Mouse (Mus musculus) granulocyte monocyte progenitor cell, adult 5-6 weeks (primary cell): ENCODE measurements around the gene Rtraf. TPM values are rescaled to one million over a fixed set of nuclear protein-coding genes. Genes with fewer than 3 reads are reported as not detected.
"Not testable (repeated sequence)": the region's sequence is repeated elsewhere in the genome, so short reads cannot be mapped to it uniquely, and the experiment has no call there.

Source experiments
- ATAC-seq: replicated peaks from 2 replicates; pipeline ENCODE4 v1.8.0; 2016; ENCODE audit warnings: mild to moderate bottlenecking, moderate TSS enrichment, inconsistent platforms; ENCODE audit not compliant: poor library complexity, severe bottlenecking
- total RNA-seq, 2 experiments: library from RNA; stranded (forward) in 1 of 2; stranded (reverse) in 1 of 2; fragments of 200-712, 200-1000 nt in 1 of 2; fragments of >200 nt in 1 of 2; fragmentation: Nextera tagmentation in 1 of 2; gene quantifications; 2 replicates each; pipeline ENCODE4 v1.2.3; 2014 to 2017

Rtraf gene
- total RNA-seq (2014; fragmentation: Nextera tagmentation) = 142 and 146 TPM in 2 replicates
- total RNA-seq (2017) = 162 and 169 TPM in 2 replicates

DNA sequence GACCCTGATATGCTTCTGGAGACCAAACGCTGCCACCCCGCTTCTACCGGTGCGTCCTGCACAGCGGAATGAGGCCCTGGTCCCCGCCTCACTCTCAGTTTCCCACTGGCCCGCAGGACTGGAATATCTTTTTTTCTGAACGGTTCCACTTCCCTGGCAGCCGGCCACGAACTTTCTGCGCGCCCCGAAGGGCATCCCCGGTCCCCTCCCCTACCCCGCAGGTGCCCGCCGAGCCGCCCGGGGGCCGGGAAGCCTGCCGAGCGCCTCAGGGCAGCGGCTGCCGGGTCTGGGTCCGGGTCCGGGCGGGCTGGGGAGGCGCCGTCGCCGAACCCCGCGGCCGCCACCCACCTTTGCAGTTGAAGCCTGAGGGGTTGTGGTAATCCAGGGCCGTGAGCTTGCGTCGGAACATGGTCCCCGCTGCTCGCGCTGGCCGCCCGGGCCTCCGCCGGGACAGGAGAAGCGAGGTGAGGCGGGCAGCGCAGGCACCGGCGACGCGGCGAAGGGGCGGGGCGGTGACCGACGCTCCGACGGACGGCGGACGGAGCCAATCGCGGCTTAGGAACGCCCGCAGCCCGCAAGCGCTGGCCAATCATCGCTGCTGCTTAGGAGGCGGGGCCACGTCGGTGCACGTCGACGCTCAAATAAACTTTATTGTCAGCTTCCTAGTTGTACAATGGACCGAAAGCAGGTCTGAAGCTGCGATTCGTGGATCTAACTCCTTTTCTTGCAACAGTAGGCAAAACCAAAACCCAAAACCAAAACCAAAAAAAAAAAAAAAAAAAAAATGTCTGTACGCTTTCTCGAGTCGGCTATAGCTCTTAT, at the start of gene Rtraf:
Gene Rtraf, minus strand, starts transcription at position 504 of the 822 bp plus-strand sequence.
- ATAC-seq = peak; percentile 99

DNA sequence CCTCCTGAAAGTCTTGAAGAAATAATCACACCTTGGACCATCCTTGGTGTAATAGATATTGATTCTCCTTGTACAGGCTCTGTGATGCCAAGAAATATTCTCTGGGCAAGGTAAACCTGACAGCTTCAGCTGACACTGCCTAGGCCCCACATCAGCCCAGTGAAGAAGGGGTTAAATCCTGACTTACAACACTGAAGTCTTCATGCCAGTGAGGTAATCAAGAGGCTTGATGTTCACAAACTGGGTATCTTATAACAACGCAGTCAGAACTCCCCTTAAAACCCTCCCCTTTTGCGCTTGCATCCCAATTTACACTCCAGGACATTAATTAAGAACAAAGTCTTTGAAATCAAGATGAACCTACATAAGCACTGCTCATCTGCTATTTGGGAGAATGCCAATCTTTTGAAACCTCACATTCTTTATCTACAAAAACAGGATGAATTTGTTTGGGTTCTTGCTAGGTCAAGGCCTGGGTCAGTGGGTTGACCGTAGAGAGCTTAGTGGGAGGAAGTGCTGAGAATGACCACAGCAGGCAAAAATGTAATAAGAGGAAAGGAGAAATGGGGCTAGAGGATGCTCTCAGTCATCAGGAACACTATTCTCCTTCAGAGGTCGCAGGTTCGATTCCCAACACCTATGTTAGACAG, 43.8 kb upstream of the Rtraf start:
- no peak for ATAC-seq

- ATAC-seq = not testable (repeated sequence)
Observed at GRCm38 (mm10) chr14:19865121-19865520, 41.5 kb upstream of the Rtraf start.

DNA sequence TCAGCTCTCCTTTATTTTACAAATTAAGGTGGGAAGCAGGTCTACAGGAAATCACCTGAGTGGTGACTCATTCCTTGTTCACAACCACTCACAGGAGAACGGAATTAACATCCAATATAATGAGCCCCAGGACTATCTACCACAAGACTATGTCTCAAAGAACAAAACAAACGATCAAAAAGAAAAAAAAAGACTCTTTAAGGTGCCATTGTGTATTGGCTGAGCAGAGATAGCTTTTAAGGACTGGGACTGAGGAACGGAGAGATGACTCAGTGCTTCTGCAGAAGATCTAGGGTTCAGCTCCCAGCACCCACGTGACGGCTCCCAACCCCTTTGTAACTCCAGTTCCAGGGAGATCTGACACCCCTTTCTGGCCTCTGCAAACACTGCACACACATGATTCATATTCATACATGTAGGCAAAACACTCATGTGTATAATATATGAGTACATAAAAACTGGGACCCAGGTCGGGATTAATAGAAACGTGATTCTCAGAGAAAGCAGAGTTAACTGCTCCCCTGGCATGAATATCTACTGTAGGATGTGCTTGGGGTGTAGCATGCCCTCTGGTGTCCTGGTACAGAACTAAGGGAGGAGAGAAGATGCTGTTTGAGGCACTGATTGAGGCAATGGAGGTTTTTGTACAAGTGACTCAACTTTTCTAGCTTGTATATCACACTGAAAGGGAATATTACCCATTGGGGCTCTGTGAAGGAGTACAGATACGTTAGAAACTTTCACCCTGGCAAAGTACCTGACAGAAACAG, 37.9 kb upstream of the Rtraf start:
- ATAC-seq = no peak

GRCm38 (mm10) chr14:19860281-19860680, 36.7 kb upstream of the Rtraf start:
- no peak for ATAC-seq

DNA sequence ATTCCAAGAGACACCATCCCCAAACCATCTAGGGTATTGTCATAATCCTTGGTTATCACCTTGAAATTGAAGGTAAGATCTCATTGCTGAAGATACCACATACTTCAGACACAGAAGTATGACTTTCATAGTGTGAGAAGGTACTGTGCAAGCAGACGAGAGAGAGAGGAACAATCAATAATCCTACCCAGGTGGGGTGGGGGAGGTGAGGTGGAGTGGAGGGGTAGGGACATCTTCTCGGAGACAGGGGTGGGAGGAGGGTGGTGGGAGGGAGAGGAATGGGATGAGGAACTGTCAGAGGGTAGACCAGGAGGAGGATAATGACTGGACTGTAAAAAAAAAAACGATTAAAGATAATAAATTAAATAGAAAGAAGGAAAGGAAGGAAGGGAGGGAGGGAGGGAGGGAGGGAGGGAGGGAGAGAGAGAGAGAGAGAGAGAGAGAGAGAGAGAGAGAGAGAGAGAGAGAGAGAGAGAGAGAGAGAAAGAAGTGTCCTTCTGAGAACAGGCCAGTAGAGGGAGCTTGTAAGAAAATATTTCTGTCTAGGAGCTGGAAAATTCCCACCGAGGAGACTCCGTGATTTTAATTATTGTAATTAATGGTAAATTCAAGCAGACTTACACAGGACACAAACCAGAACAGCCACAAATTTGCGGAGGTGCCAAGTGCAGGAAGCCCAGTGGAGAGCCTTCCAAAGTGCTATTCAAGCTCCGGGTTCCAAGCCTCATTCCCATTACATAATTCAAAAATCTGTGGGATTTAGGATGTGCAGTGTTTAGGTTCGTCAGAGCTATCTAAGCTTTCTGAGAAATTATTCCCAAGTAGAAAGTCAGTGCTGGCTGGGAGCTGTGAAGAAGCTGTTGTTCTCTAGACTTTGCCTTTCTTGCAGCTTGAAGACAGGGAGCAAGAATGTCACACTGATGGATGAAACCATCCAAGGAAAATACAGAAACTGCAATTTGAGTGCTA, 35.5 kb upstream of the Rtraf start:
- no peak for ATAC-seq

- no peak for ATAC-seq
Observed at GRCm38 (mm10) chr14:19858279-19858678, 34.7 kb upstream of the Rtraf start.

DNA sequence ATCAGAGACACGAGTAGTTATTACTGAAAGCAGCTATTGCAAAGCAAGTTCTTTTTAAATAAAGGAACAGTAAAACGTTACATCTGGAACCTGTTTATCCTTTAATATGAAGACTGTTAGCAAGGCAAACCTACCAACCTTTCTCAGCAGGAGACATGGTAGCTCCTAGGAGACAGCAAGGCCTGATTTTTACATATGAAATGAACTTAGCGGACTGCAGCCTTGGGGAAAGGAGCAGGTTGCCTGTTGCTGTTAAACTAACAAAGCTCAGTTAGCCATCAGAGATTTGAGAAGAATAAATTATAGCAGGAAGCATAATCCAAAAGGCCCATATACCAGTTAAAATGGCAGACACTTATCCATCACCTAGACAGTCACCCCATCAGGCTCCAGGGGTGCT, 29.8 kb upstream of the Rtraf start:
- no peak for ATAC-seq

DNA sequence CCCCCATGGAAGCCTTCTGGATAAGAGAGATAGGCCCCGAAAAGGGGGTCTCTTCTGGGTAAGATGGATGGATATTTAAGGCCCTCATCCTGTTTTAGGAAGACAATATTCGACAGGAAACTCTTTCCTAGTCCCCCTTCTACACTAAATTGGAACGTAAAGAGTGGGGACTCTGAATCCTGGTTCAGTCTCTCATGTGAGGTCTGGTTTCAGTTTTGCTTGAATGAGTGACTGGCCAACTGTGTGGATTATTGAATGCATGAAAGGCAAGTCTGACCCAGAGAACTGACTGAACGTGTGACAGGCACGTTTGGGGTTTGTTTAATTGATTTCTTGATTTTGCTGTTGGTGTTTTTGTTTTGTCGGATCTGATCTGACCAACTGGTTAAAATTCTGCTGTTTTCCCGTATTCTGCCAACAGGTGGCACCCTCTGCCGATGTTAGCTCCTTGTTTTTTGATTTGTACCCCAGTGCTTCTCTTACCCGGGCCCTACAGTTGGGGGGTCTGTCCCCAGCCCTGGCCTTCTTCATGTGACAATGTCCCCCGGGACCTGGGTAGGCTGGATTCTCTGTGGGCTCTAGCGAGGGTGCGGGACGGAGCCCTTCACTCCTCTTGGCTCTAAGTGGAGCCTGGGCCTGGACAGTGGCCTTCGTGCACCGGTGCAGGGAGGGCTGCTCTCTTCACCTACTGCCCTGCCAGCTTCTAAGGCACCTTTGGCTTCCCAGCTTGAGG, 16.1 kb upstream of the Rtraf start:
- peak; percentile 84 for ATAC-seq

- ATAC-seq = peak; percentile 38; the same call in 1 of the 2 replicates
Observed at GRCm38 (mm10) chr14:19836289-19836688, 12.7 kb upstream of the Rtraf start.

DNA sequence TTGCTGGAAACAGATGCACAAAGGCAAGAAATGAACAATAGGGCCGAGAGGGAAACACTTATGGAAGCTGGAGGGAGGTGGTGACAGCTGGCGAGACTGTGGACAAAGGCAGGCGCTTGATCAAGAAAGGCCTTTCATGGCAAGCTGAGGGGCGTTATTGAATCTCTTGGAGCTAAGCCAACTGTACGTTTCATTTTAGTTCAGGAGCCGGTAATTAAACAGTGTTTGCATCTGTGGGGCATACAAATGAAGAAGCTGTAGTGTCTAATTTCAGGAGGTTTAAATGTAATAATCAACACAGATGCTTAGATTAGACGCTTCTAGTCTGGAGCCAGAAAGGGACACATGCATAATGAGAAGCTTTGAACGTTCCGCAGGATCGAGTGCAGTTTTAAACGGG, 1.9 kb upstream of the Rtraf start:
- no peak for ATAC-seq

DNA sequence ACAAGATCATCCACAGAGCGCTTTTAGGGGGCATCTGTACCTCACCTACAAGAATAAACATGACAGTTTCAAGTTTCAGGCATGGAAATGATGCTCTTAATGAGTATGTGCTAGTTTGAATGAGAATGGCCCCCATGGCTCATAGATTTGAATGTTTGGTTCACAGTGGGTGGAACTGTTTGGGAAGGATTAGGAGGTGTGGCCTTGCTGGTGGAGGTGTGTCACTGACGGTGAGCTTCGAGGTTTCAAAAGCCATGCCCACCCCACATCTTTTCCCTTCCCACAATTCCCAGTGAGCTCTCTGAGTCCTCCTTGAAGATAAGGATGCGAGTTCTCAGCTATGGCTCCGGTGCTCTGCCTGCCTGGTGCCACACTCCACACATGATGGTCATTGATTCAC, 1.9 kb downstream of the Rtraf start:
- ATAC-seq = no peak

- ATAC-seq = peak; percentile 96
Observed at GRCm38 (mm10) chr14:19817949-19818348, 5.7 kb downstream of the Rtraf start.

- no peak for ATAC-seq
Observed at GRCm38 (mm10) chr14:19813061-19813460, 10.6 kb downstream of the Rtraf start.

GRCm38 (mm10) chr14:19809934-19810333, 13.7 kb downstream of the Rtraf start:
- ATAC-seq = no peak

DNA sequence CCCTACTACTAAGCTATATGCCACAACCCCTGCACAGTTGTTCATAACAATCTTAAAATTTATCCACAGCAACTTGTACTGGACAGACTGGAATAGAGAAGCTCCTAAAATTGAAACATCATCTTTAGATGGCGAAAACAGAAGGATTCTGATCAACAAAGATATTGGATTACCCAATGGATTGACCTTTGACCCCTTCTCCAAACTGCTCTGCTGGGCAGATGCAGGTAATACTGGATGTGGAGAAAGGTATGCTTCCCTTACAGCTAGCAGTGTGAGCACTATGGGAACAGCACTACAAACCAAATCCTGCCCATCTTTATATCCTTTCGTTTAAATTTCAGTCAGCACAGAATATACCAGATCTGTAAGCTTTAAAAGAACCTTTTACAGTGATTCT, 15.8 kb downstream of the Rtraf start:
- ATAC-seq = no peak

DNA sequence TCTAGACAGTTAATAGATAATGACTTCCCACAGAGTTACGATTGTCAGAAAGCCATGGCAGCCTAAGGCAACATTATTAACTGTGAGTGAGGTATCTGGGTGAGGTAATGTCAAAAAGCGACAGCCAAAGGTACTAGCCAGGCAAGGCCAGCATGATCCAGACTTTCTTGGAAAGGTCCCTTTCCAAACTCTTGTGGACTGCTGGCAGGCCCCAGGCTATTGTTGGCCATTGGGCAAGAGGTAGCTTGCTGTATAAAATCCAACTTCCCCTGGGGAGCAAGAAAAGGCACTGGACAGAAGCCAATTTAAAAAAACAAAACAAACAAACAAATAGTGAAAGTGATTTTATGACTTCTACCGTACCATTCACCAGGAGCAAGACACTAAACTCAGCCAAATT, 16.3 kb downstream of the Rtraf start:
- ATAC-seq = no peak

GRCm38 (mm10) chr14:19803623-19804022, 20.0 kb downstream of the Rtraf start:
- ATAC-seq = peak; percentile 41; the same call in 1 of the 2 replicates

DNA sequence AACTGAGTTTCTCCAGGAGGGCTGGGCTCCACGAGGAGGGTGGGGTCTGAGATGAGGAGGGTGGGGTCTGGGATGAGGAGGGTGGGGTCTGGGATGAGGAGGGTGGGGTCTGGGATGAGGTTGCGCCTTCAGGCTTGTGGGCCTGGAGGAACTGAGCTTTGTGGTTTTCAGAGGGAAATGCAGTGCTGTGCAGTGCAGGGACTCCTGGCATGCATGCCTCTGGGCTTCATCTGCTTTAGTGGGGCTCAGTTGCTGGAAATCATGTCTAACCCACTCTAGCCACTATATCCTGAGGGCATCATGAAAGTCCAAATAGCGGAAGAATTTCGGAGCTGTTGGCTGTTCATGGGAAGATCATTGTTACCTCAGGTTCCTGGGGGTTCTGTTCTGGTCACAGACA, 20.4 kb downstream of the Rtraf start:
- ATAC-seq = peak; percentile 44; the same call in 1 of the 2 replicates
